Mouse (Mus musculus) NIH3T3 (cell line): ENCODE measurements around the gene Ttc13.

Experiments
- DNase-seq: peaks from one replicate; pipeline ENCODE4 v3.0.0-alpha.2; 2012; ENCODE audit warnings: low read depth

Ttc13 gene

DNA sequence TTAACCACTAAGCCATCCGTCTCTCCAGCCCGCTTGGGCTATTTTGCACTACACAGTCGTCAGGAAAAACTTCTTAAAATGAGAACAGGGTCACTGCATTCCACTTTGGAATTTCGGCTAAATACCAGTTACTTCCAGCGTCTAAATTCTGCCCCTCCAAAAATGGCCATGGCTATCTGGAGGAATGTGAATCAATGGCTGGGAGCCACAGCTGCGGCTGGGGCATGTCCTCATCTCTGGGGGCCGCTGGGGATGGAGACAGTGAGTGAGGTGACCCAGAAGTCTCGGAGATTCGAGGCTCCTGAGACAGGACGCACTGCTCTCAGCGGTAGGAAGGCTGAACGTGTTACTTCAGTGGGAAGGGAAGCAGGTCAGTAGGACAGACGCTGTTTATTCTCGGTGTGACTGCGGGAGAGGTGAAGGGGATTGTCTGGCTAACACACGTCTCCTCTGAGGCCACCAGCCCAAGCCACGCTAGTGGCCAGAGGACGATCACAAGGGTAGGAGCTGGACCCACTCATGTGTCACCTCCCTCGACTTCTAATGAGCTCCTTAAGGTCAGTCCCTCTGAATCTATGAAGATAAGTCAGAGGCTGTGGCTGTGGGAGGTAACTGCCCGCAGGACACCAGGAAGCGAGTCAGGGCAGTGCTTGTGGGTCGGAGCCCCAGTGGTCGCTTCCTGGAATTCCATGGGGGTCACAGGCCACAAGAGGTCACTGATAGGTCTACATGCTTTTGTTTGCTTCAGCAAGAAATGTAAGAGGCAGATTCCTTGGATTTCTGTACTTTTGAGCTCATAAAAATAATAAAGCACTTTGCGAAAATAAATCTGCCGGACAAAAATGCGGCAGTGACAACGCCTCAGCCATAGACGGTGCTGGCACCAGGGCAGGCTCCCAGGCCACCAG lies 68.0 kb downstream of the Ttc13 start:
- DNase-seq, result no peak

GRCm38 (mm10) chr8:124652546-124652945 lies 69.2 kb downstream of the Ttc13 start:
- DNase-seq, result peak; percentile 88

- DNase-seq, result no peak
Observed at GRCm38 (mm10) chr8:124651776-124652175, 70.0 kb downstream of the Ttc13 start.

DNA sequence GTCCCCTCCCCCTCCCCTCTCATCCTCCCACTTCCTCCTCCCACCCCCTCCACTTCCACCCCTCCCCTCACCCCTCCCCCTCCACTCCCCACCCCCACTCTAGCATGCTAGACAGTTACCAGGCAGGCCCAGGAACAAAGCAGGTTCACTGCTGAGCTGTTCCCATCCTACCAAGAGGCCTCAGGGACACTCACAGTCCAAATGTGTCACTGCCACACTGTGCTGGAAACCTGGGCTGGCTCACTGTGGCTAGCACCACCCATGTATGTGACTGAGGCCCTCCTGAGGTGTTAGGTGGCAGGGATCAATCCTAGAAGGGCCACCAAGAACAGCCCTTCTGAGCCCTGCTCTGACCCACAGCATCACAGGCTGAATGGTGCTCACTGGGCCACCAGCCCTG lies 73.5 kb downstream of the Ttc13 start:
- no peak for DNase-seq

DNA sequence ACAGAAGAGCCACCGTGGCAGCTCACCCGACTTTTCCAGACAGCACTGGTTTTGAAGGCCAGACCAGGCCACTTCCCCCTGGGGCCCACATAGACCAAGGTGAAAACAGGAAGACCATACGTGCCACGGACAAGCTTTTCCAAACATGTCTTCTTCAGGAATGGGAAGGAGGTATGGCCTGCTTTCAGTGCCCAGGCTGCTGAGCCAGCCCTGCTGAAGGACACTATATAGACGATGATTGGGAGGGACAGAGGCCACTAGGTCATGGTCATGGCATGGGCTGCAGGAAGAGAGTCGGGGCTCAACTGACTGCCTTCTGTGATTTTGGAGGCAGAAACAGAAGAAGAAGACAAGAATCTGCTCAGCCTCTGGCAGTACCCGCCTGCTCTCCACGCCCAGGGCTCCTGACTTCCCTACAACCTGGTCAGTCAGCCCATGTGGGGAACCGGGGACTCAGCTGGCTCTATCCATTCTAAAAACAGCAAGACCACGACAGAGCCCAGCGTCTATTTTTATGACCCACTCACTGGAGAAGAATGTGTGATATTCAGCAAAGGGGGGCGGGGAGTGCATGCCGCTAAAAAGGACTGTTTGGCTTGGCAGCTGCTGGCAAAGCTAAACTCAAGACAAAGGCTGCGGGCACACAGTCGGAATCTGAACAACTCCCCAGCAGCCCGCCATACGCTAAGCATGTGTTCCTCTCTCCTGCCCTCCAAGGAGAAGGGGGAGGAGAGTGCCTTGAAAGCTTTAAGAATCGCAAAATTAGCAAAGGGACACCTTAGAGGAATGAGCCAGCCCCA lies 78.0 kb downstream of the Ttc13 start:
- DNase-seq, result peak; percentile 95

DNA sequence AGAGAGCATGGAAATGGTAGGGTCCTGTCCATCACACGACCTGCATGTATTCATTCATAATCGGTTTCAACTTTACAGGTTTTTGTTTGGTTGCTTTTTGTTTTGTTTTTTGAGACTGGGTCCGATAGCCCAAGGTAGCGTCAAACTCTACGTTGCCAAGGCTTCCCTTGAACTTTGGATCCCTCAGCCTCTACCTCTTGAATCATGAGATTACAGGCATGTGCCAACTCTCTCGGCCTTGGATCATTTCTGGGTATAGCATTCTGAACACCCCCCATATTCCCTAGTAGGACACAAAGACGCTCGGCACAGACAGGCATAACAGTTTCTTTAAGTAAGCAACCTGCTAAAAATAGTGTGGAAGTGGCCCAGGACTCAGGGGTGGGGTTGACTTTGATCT lies 80.2 kb downstream of the Ttc13 start:
- DNase-seq, result no peak

DNA sequence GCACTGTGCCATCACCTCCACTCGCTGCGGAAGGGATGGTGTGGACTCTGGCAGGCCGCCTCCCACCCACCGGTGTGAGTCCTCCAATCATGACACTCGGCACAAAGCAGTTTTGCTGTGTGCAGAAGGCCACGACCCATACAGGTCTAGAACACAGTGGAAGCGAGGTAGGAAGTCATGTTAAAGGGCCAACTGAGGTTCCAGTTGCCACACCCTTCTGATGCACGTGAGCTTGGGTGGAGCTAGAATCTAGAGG lies 86.6 kb downstream of the Ttc13 start:
- DNase-seq, result no peak

- no peak for DNase-seq
Observed at GRCm38 (mm10) chr8:124634411-124635246, 87.2 kb downstream of the Ttc13 start.

DNA sequence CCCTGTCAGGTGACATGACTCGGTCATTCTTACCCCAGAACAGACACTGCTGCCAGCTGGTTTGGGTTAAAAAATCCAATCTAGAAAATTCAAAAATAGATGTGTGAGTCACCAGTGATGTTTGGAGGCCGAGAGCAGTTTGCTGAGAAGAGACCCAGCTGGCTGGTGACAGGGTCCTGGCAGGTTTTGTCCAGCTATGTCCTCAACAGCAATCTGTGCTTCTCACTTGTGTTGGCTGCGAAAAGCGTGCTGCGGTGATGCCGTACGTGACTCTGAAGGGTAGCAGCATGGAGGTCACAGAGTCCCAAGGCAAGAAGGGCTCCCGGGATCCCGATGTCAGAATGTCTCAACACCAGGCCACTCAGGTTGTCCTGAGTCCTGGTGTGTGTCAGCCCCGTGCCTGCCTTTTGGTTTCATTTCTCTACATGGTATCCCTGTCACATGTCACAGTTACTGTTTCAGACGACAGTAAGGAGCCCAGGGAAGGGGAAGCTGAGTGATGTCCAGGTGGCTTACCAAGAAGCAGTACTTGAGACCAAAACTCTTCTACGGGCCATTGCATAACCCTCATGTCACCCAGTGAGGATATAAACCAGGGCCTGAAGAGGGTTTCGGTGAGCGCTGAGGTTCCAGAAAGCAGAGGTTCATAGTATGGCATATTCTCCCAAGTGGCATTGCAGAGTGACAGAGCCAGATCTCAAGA lies 88.6 kb downstream of the Ttc13 start:
- DNase-seq, result peak; percentile 84

- DNase-seq, result peak; percentile 85
Observed at GRCm38 (mm10) chr8:124631966-124632365, 89.8 kb downstream of the Ttc13 start.

DNA sequence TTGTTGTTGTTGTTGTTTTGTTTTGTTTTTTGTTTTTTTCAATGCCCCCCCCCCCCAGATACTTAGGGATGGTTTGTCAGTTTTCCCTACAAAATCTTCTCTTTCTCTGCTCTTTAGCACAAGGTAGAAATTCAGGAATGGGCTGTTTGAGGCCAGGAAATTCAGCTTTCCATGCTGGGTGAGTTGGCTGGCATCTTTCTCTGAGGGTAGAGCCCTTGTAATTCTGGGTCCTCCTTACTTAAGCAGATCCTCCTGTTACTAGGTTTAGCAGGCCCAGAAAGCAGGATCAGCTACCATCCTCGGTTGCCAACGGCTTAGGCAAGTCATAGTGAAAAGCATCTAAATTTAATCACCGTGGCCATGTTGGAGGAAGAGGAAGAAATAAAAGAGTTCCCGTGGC lies 90.9 kb downstream of the Ttc13 start:
- no peak for DNase-seq

DNA sequence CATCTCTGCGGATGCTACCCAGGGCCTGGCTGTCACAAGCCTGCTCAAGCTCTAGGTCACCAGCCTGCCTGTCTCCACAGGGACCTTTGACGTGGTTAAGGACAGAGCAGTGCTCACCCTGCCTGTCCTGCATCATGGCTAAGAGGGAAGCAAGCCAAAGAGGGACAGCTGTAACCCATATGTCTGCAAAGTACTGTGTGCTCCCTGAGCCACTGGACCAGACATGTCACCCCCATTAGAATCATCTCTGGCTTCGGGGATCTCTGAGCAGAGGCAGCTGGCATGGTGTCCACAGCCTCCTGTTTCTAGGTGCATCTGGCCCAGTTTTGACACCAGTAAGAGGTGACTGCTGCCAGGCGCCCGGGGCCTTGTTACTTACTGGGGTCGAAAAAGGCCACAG lies 91.3 kb downstream of the Ttc13 start:
- DNase-seq, result no peak

DNA sequence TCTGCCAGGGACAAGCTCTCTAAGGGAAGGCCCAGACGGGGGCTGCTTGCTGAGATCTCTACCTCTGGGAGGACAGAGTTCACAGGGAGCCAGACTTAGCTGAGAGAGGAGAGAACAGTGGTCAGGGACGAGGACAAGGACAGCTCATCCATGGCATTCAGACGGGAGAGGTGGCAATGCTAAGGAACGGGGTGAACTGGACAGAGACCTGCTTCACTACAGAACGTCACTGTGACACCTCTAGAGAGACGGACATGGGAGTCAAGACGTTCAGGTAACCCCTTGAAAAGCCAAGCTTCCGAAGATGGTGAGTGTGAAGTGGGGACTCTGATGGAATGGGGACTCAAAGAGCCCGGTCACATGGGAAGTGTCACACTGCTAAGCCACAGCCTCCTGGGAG lies 95.5 kb downstream of the Ttc13 start:
- no peak for DNase-seq
